Mouse (Mus musculus) liver, embryonic 14.5 days (tissue): ENCODE results near the gene Smim11. TPM values are rescaled to one million over a fixed set of nuclear protein-coding genes. Genes with fewer than 3 reads are reported as not detected.

Experiments used
- ATAC-seq: fragments of 200-750 bp; cut with Nextera tagmentation; 2 replicates; pipeline ENCODE4 v1.8.0; 2017; ENCODE audit warnings: moderate number of reproducible peaks, mild to moderate bottlenecking, moderate library complexity; ENCODE audit not compliant: insufficient read depth
- DNase-seq, 3 experiments: peaks; one replicate each; pipeline ENCODE4 v3.0.0-alpha.2; 2012 to 2013; ENCODE audit warnings: low read depth in 3 of 3, low spot score in 3 of 3
- H3K27ac ChIP-seq: fragments of 300-500 bp; sonication (generic); 2 replicates; pipeline ENCODE4 v1.5.1; 2014; ENCODE audit warnings: moderate library complexity, mild to moderate bottlenecking, control low read depth, inconsistent platforms
- H3K27me3 ChIP-seq: fragments of 300-500 bp; sonication (generic); 2 replicates; pipeline ENCODE4 v1.6.1; 2014; ENCODE audit warnings: mild to moderate bottlenecking, low read length, moderate library complexity; ENCODE audit not compliant: control insufficient read depth, insufficient read depth
- H3K36me3 ChIP-seq: fragments of 300-500 bp; sonication (generic); replicated peaks from 2 replicates; pipeline ENCODE4 v1.6.1; 2014; ENCODE audit warnings: low read depth; ENCODE audit not compliant: control insufficient read depth, insufficient read depth
- H3K4me1 ChIP-seq, 2 experiments: fragments of 200-500 bp in 1 of 2; fragments of 300-500 bp in 1 of 2; sonication (generic) in 1 of 2; replicated peaks; 2 replicates each; pipeline ENCODE4 v1.6.1; 2012 to 2014; ENCODE audit warnings: antibody characterized with exemption in 1 of 2, inconsistent platforms in 1 of 2, low read length in 1 of 2; ENCODE audit not compliant: control insufficient read depth in 2 of 2, insufficient read depth in 2 of 2
- H3K4me2 ChIP-seq: fragments of 300-500 bp; sonication (generic); 2 replicates; pipeline ENCODE4 v1.6.1; 2014; ENCODE audit warnings: low read depth, mild to moderate bottlenecking, control low read depth, moderate library complexity
- H3K4me3 ChIP-seq, 2 experiments: fragments of 200-500 bp in 1 of 2; fragments of 300-500 bp in 1 of 2; sonication (generic) in 1 of 2; 2 replicates each; pipeline ENCODE4 v1.5.1; 2012 to 2014; ENCODE audit warnings: low read depth in 2 of 2, low read length in 2 of 2, mild to moderate bottlenecking in 2 of 2, control low read depth in 1 of 2, inconsistent platforms in 1 of 2, moderate library complexity in 1 of 2; ENCODE audit not compliant: insufficient read depth in 1 of 2
- H3K9ac ChIP-seq: fragments of 300-500 bp; sonication (generic); replicated peaks from 2 replicates; pipeline ENCODE4 v1.6.1; 2014; ENCODE audit warnings: mild to moderate bottlenecking, control low read depth, moderate library complexity
- H3K9me3 ChIP-seq: fragments of 300-500 bp; sonication (generic); 2 replicates; pipeline ENCODE4 v1.6.1; 2016; ENCODE audit warnings: low read length, mixed read lengths; ENCODE audit not compliant: control insufficient read depth
- CTCF ChIP-seq: IDR thresholded peaks from 2 replicates; pipeline ENCODE4 v1.5.1; 2016; ENCODE audit warnings: antibody characterized with exemption, low read depth, control low read depth
- EP300 ChIP-seq: IDR thresholded peaks from 2 replicates; pipeline ENCODE4 v1.6.1; 2016; ENCODE audit warnings: antibody characterized with exemption, low read depth
- WGBS: fragments of 180-500 bp; shearing (Covaris S2); extraction: QIAGEN DNeasy Blood & Tissue Kit; methylation state at CpG from one replicate; pipeline ENCODE4 v1.1.7; 2014; ENCODE audit not compliant: insufficient replicate concordance; 5-methylcytosine and 5-hydroxymethylcytosine counted together
- polyA plus RNA-seq, 2 experiments: library from polyadenylated mRNA; depleted of rRNA in 1 of 2; stranded (reverse) in 1 of 2; unstranded in 1 of 2; fragments of >200 nt; fragmentation: Nextera tagmentation in 1 of 2; extraction: Ambion mirVana in 1 of 2; gene quantifications; 2 replicates each; pipeline versions ENCODE4 v1.2.1 to v1.2.3; 2012 to 2014

The Smim11 gene
- polyA plus RNA-seq, 2 experiments: 24.8 to 53.1 TPM

DNA sequence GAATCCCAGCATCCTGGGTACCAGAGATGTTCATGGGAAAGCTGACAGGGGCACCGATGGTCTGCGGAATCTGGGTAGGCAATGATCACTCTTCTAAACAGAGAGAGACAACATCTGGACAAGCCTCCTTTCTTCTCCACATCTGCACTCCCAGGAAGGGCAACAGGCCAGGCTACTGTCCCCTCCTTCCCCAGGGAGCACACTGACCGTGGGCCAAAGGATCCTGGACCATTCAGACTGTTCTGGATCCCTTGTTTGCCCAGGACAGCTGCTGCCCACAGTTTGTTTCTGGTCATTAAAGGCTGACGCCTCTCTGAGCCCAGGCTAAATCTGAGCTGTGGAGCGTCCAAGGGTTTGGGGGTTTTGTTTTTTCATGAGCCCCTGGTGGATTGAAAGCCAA, 18.4 kb upstream of the Smim11 start:
- ATAC-seq (no peak), DNase-seq (no peak)
- H3K27me3 ChIP-seq: no peaks in the 10 kb centered on the region
- no peaks in the 10 kb centered on the region for H3K9me3 ChIP-seq
- H3K4me2 ChIP-seq: no peak overlapping the region
- TF ChIP-seq EP300 (no peak), CTCF (no peak)
- no peak overlapping the region for H3K4me3 ChIP-seq
- WGBS: 64% methylated on average over 5 of the region's 5 CpGs
- H3K9ac ChIP-seq: no peak overlapping the region
- no peaks in the 10 kb centered on the region for H3K4me1 ChIP-seq
- no peaks in the 10 kb centered on the region for H3K36me3 ChIP-seq
- H3K27ac ChIP-seq: no peak overlapping the region

DNA sequence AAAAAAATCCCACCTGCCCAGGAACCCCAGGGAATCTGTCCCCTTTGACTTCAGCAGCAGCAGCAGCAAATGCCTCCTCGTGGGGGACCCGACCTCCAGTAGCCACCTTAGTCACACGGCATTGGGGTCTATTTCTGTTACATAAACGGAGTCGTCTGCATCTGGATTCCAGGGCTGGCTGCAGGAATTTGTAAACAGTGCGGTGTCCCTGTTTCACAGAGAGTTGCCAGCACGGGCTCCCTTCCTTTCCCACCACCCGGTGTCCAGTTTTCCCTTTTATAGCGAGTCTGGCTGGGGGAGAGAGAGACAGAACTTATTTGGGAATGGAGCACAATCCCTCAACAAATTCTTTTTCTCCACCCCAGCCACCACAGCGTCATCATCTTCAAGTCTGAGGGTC, 16.0 kb upstream of the Smim11 start:
- H3K4me3 ChIP-seq: no peak overlapping the region
- no peak overlapping the region for H3K27ac ChIP-seq
- no peak for ATAC-seq
- no peak overlapping the region for H3K9ac ChIP-seq
- no peaks in the 10 kb centered on the region for H3K4me1 ChIP-seq
- H3K36me3 ChIP-seq: no peaks in the 10 kb centered on the region
- TF ChIP-seq EP300: no peak
- no peak for TF ChIP-seq CTCF
- no peak for DNase-seq
- H3K27me3 ChIP-seq: no peaks in the 10 kb centered on the region
- H3K9me3 ChIP-seq: no peaks in the 10 kb centered on the region
- H3K4me2 ChIP-seq: no peak overlapping the region
- WGBS: 28% methylated on average over 10 of the region's 10 CpGs

DNA sequence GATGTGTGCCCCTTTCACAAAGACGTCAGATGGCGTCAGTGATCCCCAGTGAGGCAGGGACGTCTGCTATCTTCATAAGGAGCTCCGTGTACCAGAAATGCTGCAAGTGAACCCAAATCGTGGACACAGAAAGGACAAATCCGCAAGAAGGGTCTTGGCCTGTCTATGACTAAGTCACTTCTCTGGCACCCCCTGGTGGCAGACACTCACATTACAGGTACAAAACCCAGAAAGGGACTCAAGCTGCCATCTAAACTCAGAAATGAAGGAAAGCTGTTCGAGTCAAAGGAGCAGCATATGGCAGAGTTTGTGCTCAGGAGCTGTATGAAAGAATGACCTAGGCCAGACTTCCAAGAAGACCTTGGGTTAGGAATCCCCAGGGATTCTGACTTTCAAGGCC, 14.5 kb upstream of the Smim11 start:
- ATAC-seq: no peak
- 7% methylated on average over 7 of the region's 7 CpGs for WGBS
- peak; percentile 39 to 53 (median 42) for DNase-seq

DNA sequence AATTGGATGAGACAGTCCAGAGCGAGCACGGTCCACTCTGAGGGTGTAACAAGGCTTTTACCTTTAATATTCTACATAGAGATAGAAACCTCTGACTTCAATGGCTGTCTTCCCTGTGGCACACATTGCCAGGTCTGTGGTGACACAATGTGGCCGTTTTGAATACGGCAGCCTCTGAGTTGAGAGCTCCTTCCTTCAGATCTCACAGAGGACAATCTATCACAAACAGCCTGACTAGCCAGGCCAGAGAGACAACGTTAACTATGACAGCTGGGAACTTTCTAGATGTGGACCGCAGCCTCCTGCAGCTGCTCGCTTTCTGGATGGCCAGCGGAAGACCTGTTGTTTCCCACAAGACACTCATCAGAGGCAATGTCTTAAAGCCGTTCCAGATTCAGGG, 12.3 kb upstream of the Smim11 start:
- H3K9me3 ChIP-seq: no peaks in the 10 kb centered on the region
- H3K9ac ChIP-seq: no peak overlapping the region
- ATAC-seq (no peak), DNase-seq (no peak)
- no peak overlapping the region for H3K27ac ChIP-seq
- no peak overlapping the region for H3K4me2 ChIP-seq
- H3K36me3 ChIP-seq: no peaks in the 10 kb centered on the region
- no peaks in the 10 kb centered on the region for H3K4me1 ChIP-seq
- peak; percentile 24; the same call in 1 of the 2 replicates for TF ChIP-seq CTCF
- no peak for TF ChIP-seq EP300
- no peaks in the 10 kb centered on the region; the same call in none of the 2 replicates for H3K27me3 ChIP-seq
- no peak overlapping the region for H3K4me3 ChIP-seq
- WGBS: 75% methylated on average over 9 of the region's 9 CpGs

More for the DNA sequence above, 14.5 kb upstream of the Smim11 start:
- no peaks in the 10 kb centered on the region for H3K4me1 ChIP-seq
- H3K27me3 ChIP-seq: no peaks in the 10 kb centered on the region; the same call in 1 of the 2 replicates
- no peak overlapping the region for H3K4me2 ChIP-seq
- no peaks in the 10 kb centered on the region for H3K36me3 ChIP-seq
- H3K4me3 ChIP-seq: no peak overlapping the region
- TF ChIP-seq CTCF (peak; percentile 88), EP300 (no peak)
- H3K27ac ChIP-seq: no peak overlapping the region
- H3K9ac ChIP-seq: no peak overlapping the region
- no peaks in the 10 kb centered on the region for H3K9me3 ChIP-seq

DNA sequence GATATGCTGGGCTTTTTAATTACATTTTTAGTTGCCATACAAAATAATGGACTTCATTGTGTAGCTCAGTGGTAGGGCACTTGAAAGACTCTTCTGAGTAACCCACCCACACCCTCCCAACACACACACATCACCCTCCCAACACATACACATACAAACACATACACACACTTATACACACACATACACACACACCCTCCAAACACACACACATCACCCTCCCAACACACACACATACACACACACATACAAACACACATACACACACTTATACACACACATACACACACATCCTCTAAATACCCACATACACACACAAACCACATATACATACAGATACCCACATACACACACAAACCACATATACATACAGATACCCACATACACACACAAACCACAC, 11.0 kb upstream of the Smim11 start:
- Histone ChIP-seq H3K27me3 (no peaks in the 10 kb centered on the region; the same call in none of the 2 replicates), H3K9me3 (no peaks in the 10 kb centered on the region)
- no peak for ATAC-seq

More for the DNA sequence above, 11.0 kb upstream of the Smim11 start:
- DNase-seq: no peak
- H3K4me2 ChIP-seq: no peak overlapping the region
- TF ChIP-seq CTCF (no peak), EP300 (no peak)
- no peaks in the 10 kb centered on the region for H3K36me3 ChIP-seq
- no peaks in the 10 kb centered on the region for H3K4me1 ChIP-seq
- H3K27ac ChIP-seq: no peak overlapping the region
- H3K4me3 ChIP-seq: no peak overlapping the region
- H3K9ac ChIP-seq: no peak overlapping the region
